Mouse (Mus musculus): ENCODE results near the gene Ephb2. TPM values are rescaled to one million over a fixed set of nuclear protein-coding genes. Genes with fewer than 3 reads are reported as not detected.

Ephb2 gene
- total RNA-seq, 1 experiment: 15.5 TPM

GRCm38 (mm10) chr4:136721937-136722336 lies 113.9 kb downstream of the Ephb2 start:
- Histone ChIP-seq H3K4me1 (ENCODE audit: control insufficient read depth in 2 of 2, insufficient read depth in 2 of 2, low read length in 2 of 2, poor library complexity in 1 of 2) (peaks cover 7 to 10% of the 10 kb centered on the region in 2 experiments; a peak in 3 of 4 replicates), H3K27ac (ENCODE audit: insufficient read depth, low read depth, low read length, poor library complexity, severe bottlenecking) (no peak overlapping the region), H3K4me3 (ENCODE audit: insufficient read depth in 1 of 2, low read depth in 1 of 2, low read length in 2 of 2, poor library complexity in 1 of 2, severe bottlenecking in 1 of 2) (no peak overlapping the region), H3K36me3 (ENCODE audit: control insufficient read depth, insufficient read depth, low read length, poor library complexity, severe bottlenecking) (no peaks in the 10 kb centered on the region), H3K9me3 (ENCODE audit: control insufficient read depth, insufficient read depth, low read depth, low read length) (no peaks in the 10 kb centered on the region), H3K9ac (ENCODE audit: insufficient read depth, low read depth, low read length, poor library complexity, severe bottlenecking) (no peak overlapping the region)
- in situ Hi-C loops (cut with MboI; ENCODE audit: low sequenced_read_pairs in 2 of 2, unreplicated experiment in 2 of 2): no loop called here
- DNase-seq (ENCODE audit: low read depth, low spot score): no peak
- no peak for TF ChIP-seq CHD2 (IDR thresholded peaks at IDR 0.05; ENCODE audit: low read depth, low read length)
- no peak for TF ChIP-seq ZNF384 (IDR thresholded peaks at IDR 0.05; ENCODE audit: low read depth, low read length)
- TF ChIP-seq MAFK (IDR thresholded peaks at IDR 0.05; ENCODE audit: insufficient read depth, low read depth, low read length): no peak
- TF ChIP-seq HCFC1 (IDR thresholded peaks at IDR 0.05; ENCODE audit: borderline replicate concordance, insufficient read depth, low read length): no peak
- TF ChIP-seq ZC3H11A (IDR thresholded peaks at IDR 0.05; ENCODE audit: borderline replicate concordance, low read depth, low read length): no peak

- TF ChIP-seq HCFC1 (IDR thresholded peaks at IDR 0.05; ENCODE audit: borderline replicate concordance, insufficient read depth, low read length) (no peak), ZNF384 (IDR thresholded peaks at IDR 0.05; ENCODE audit: low read depth, low read length) (no peak), ZC3H11A (IDR thresholded peaks at IDR 0.05; ENCODE audit: borderline replicate concordance, low read depth, low read length) (no peak), MAFK (IDR thresholded peaks at IDR 0.05; ENCODE audit: insufficient read depth, low read depth, low read length) (no peak), CHD2 (IDR thresholded peaks at IDR 0.05; ENCODE audit: low read depth, low read length) (no peak)
- no peaks in the 10 kb centered on the region for H3K9me3 ChIP-seq (ENCODE audit: control insufficient read depth, insufficient read depth, low read depth, low read length)
- H3K9ac ChIP-seq (ENCODE audit: insufficient read depth, low read depth, low read length, poor library complexity, severe bottlenecking): no peak overlapping the region
- no peak for DNase-seq (ENCODE audit: low read depth, low spot score)
- H3K4me3 ChIP-seq (ENCODE audit: insufficient read depth in 1 of 2, low read depth in 1 of 2, low read length in 2 of 2, poor library complexity in 1 of 2, severe bottlenecking in 1 of 2): no peak overlapping the region
- in situ Hi-C loops (cut with MboI; ENCODE audit: low sequenced_read_pairs in 2 of 2, unreplicated experiment in 2 of 2): no loop called here
- peaks cover 6 to 10% of the 10 kb centered on the region in 2 experiments; a peak in 3 of 4 replicates for H3K4me1 ChIP-seq (ENCODE audit: control insufficient read depth in 2 of 2, insufficient read depth in 2 of 2, low read length in 2 of 2, poor library complexity in 1 of 2)
- no peaks in the 10 kb centered on the region for H3K36me3 ChIP-seq (ENCODE audit: control insufficient read depth, insufficient read depth, low read length, poor library complexity, severe bottlenecking)
- no peak overlapping the region for H3K27ac ChIP-seq (ENCODE audit: insufficient read depth, low read depth, low read length, poor library complexity, severe bottlenecking)
Measured at GRCm38 (mm10) chr4:136720025-136720424, 115.8 kb downstream of the Ephb2 start.

GRCm38 (mm10) chr4:136718193-136718986 lies 117.4 kb downstream of the Ephb2 start:
- H3K4me1 ChIP-seq (ENCODE audit: control insufficient read depth in 2 of 2, insufficient read depth in 2 of 2, low read length in 2 of 2, poor library complexity in 1 of 2): peaks cover 8 to 13% of the 10 kb centered on the region in 2 experiments; a peak in 3 of 4 replicates

DNA sequence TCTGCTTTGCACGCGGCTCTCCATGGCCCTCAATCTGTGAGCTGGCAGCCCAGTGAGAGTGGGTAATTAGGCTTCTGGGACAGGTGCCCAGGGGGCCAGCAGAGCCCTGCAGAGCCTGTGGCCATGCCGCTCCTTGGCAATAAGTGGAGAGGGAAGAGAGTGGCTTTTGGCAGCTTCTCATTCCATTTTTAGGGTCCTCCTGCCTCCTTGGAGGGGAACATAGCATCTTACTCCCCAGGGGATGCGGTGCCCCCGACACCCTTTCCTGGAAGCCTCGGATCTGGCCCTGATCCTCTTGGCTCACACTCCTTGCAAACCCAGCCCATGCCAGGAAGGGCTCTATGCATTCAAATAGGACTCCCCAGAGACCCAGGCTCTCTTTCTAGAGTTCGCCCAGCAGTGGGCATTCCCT lies 119.2 kb downstream of the Ephb2 start:
- no peak for DNase-seq (ENCODE audit: low read depth, low spot score)
- Histone ChIP-seq H3K4me3 (ENCODE audit: insufficient read depth in 1 of 2, low read depth in 1 of 2, low read length in 2 of 2, poor library complexity in 1 of 2, severe bottlenecking in 1 of 2) (no peak overlapping the region), H3K27ac (ENCODE audit: insufficient read depth, low read depth, low read length, poor library complexity, severe bottlenecking) (no peak overlapping the region), H3K36me3 (ENCODE audit: control insufficient read depth, insufficient read depth, low read length, poor library complexity, severe bottlenecking) (no peaks in the 10 kb centered on the region), H3K4me1 (ENCODE audit: control insufficient read depth in 2 of 2, insufficient read depth in 2 of 2, low read length in 2 of 2, poor library complexity in 1 of 2) (peaks cover 8 to 13% of the 10 kb centered on the region in 2 experiments; a peak in 3 of 4 replicates), H3K9me3 (ENCODE audit: control insufficient read depth, insufficient read depth, low read depth, low read length) (no peaks in the 10 kb centered on the region), H3K9ac (ENCODE audit: insufficient read depth, low read depth, low read length, poor library complexity, severe bottlenecking) (no peak overlapping the region)
- TF ChIP-seq CHD2 (IDR thresholded peaks at IDR 0.05; ENCODE audit: low read depth, low read length) (no peak), MAFK (IDR thresholded peaks at IDR 0.05; ENCODE audit: insufficient read depth, low read depth, low read length) (no peak), ZNF384 (IDR thresholded peaks at IDR 0.05; ENCODE audit: low read depth, low read length) (no peak), HCFC1 (IDR thresholded peaks at IDR 0.05; ENCODE audit: borderline replicate concordance, insufficient read depth, low read length) (no peak), ZC3H11A (IDR thresholded peaks at IDR 0.05; ENCODE audit: borderline replicate concordance, low read depth, low read length) (no peak)
- in situ Hi-C loops (cut with MboI; ENCODE audit: low sequenced_read_pairs in 2 of 2, unreplicated experiment in 2 of 2): no loop called here

More at GRCm38 (mm10) chr4:136718193-136718986, 117.4 kb downstream of the Ephb2 start:
- DNase-seq (ENCODE audit: low read depth, low spot score): no peak
- Histone ChIP-seq H3K4me3 (ENCODE audit: insufficient read depth in 1 of 2, low read depth in 1 of 2, low read length in 2 of 2, poor library complexity in 1 of 2, severe bottlenecking in 1 of 2) (no peak overlapping the region), H3K9me3 (ENCODE audit: control insufficient read depth, insufficient read depth, low read depth, low read length) (no peaks in the 10 kb centered on the region), H3K9ac (ENCODE audit: insufficient read depth, low read depth, low read length, poor library complexity, severe bottlenecking) (no peak overlapping the region), H3K36me3 (ENCODE audit: control insufficient read depth, insufficient read depth, low read length, poor library complexity, severe bottlenecking) (no peaks in the 10 kb centered on the region), H3K27ac (ENCODE audit: insufficient read depth, low read depth, low read length, poor library complexity, severe bottlenecking) (no peak overlapping the region)
- TF ChIP-seq ZNF384 (IDR thresholded peaks at IDR 0.05; ENCODE audit: low read depth, low read length) (no peak), ZC3H11A (IDR thresholded peaks at IDR 0.05; ENCODE audit: borderline replicate concordance, low read depth, low read length) (no peak), CHD2 (IDR thresholded peaks at IDR 0.05; ENCODE audit: low read depth, low read length) (no peak), MAFK (IDR thresholded peaks at IDR 0.05; ENCODE audit: insufficient read depth, low read depth, low read length) (no peak), HCFC1 (IDR thresholded peaks at IDR 0.05; ENCODE audit: borderline replicate concordance, insufficient read depth, low read length) (no peak)
- in situ Hi-C loops (cut with MboI; ENCODE audit: low sequenced_read_pairs in 2 of 2, unreplicated experiment in 2 of 2): no loop called here

Measured in ES-E14 (cell line).